ENCODE assay signal across 8 mouse cellular contexts in the genomic region with DNA sequence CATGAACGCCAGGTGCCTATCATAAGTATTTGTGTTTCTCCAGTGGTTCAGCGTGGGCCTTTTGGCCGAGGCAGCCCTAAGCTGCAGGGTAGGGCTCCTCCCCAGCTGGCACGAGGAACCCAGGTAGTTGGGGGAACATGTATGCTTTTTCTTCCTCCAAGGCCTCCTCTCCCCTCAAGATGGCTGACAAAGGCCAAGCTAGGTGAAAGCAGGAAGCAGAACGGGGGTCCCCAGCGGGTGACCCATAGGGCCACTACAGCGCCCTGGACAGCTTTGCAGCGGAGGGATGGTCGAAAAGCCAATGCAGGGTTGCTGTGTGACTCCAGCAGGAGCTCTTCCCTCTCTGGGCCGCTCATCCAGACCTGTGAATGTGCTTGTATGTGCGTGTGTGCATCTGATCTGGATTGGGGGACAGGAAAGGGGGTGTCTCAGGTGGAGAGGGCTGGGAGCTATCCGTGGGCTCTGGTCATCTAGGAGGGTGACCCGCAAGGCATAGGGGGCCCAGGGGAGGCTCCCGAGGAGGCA. TPM values are rescaled to one million over a fixed set of nuclear protein-coding genes. Genes with fewer than 3 reads are reported as not detected.
DNase-seq lines count a peak whose midpoint lies in the region; ATAC-seq and TF ChIP-seq lines count a peak whose summit lies in the region.

No protein-coding gene starts in this region.

- no peaks in the 10 kb centered on the region for H3K36me3 ChIP-seq in heart, embryonic 11.5 days (ENCODE audit: control insufficient read depth, insufficient read depth, low read length)
- peaks cover 14% of the 10 kb centered on the region; the same call in 1 of the 2 replicates for H3K36me3 ChIP-seq in ES-E14 (ENCODE audit: control insufficient read depth, insufficient read depth, low read length, poor library complexity, severe bottlenecking)

- H3K9ac ChIP-seq in heart, embryonic 11.5 days (ENCODE audit: low read depth, low read length), result peak overlapping the region; percentile 81
- peak overlapping the region; percentile 19 for H3K9ac ChIP-seq in ES-E14 (ENCODE audit: insufficient read depth, low read depth, low read length, poor library complexity, severe bottlenecking)

- peaks cover 17% of the 10 kb centered on the region for H3K4me1 ChIP-seq in heart, embryonic 11.5 days (ENCODE audit: control insufficient read depth, insufficient read depth, low read length)
- H3K4me1 ChIP-seq in ES-E14 (ENCODE audit: control insufficient read depth in 2 of 2, insufficient read depth in 2 of 2, low read length in 2 of 2, poor library complexity in 1 of 2), result peaks cover 5 to 20% of the 10 kb centered on the region in 2 experiments; a peak in 3 of 4 replicates

- in situ Hi-C loops in ES-E14 (cut with MboI; ENCODE audit: low sequenced_read_pairs in 2 of 2, unreplicated experiment in 2 of 2), result no loop called here

- 22% methylated on average over 14 of the region's 14 CpGs for WGBS in heart, embryonic 11.5 days (ENCODE audit: insufficient replicate concordance)

- peak overlapping the region; percentile 86 for H3K4me3 ChIP-seq in heart, embryonic 11.5 days (ENCODE audit: low read depth, low read length)
- peak overlapping the region; percentile 86 to 96 for H3K4me3 ChIP-seq in ES-E14 (ENCODE audit: insufficient read depth in 1 of 2, low read depth in 1 of 2, low read length in 2 of 2, poor library complexity in 1 of 2, severe bottlenecking in 1 of 2)

- H3K4me2 ChIP-seq in heart, embryonic 11.5 days, result peak overlapping the region; percentile 98

- DNase-seq in heart, postnatal 36 days, result no peak
- no peak for DNase-seq in ES-E14 (ENCODE audit: low read depth, low spot score)
- DNase-seq in layer of hippocampus, adult 9-11 months, result no peak
- no peak for DNase-seq in Muller cell, postnatal 12 days (ENCODE audit: inconsistent ontology term)
- DNase-seq in right cerebral cortex, postnatal 25 days, result no peak

- no peak for ATAC-seq in heart, embryonic 11.5 days (replicated peaks; ENCODE audit: insufficient number of reproducible peaks, low FRiP score, low TSS enrichment)
- peak; percentile 13 for ATAC-seq in granulocyte monocyte progenitor cell, adult 5-6 weeks (replicated peaks; ENCODE audit: poor library complexity, severe bottlenecking)
- peak; percentile 14; the same call in 1 of the 2 replicates for ATAC-seq in megakaryocyte, adult 5-6 weeks (ENCODE audit: poor library complexity, severe bottlenecking)

- 0 out of 2 replicates have a peak, but pooled peaks cover 4% of the 10 kb centered on the region for H3K27me3 ChIP-seq in heart, embryonic 11.5 days (ENCODE audit: control insufficient read depth, insufficient read depth, low read length)

- intact Hi-C loops in heart, postnatal 36 days (cut with DNase I), result loop anchor here (1.0 kb wide), 1 partner anchor 17 kb away; a partner anchor contains a TSS

- H3K9me3 ChIP-seq in heart, embryonic 11.5 days (replicated peaks; ENCODE audit: control insufficient read depth, low read length), result no peaks in the 10 kb centered on the region
- H3K9me3 ChIP-seq in ES-E14 (ENCODE audit: control insufficient read depth, insufficient read depth, low read depth, low read length), result no peaks in the 10 kb centered on the region

- H3K27ac ChIP-seq in heart, embryonic 11.5 days (ENCODE audit: low read depth, low read length), result no peak overlapping the region
- H3K27ac ChIP-seq in ES-E14 (ENCODE audit: insufficient read depth, low read depth, low read length, poor library complexity, severe bottlenecking), result no peak overlapping the region

TF ChIP-seq in ES-E14, 5 proteins besides CTCF, POLR2A, EP300 and RAD21:
- TF ChIP-seq HCFC1 (IDR thresholded peaks at IDR 0.05; ENCODE audit: borderline replicate concordance, insufficient read depth, low read length) (no peak), ZC3H11A (IDR thresholded peaks at IDR 0.05; ENCODE audit: borderline replicate concordance, low read depth, low read length) (no peak), ZNF384 (IDR thresholded peaks at IDR 0.05; ENCODE audit: low read depth, low read length) (no peak), CHD2 (IDR thresholded peaks at IDR 0.05; ENCODE audit: low read depth, low read length) (no peak), MAFK (IDR thresholded peaks at IDR 0.05; ENCODE audit: insufficient read depth, low read depth, low read length) (no peak)
TF ChIP-seq in ES-E14: peak in this region for 0.

RNA-seq across cellular contexts. Expression of a gene that starts 0.4 kb away (rescaled TPM):
- 7.3 and 8.4 TPM in 2 replicates for polyA plus RNA-seq in heart, embryonic 11.5 days (2014; fragmentation: Nextera tagmentation; extraction: Ambion mirVana)
- 1 to 10 TPM; 1.1 to 1.2 TPM for total RNA-seq in heart, postnatal 36 days (2021)
- 136 and 183 TPM in 2 replicates for total RNA-seq in ES-E14 (2012; rRNA removed)
- 18.7 and 23.7 TPM in 2 replicates for total RNA-seq in granulocyte monocyte progenitor cell, adult 5-6 weeks (2014; fragmentation: Nextera tagmentation)
- 13.9 and 18.5 TPM in 2 replicates for total RNA-seq in granulocyte monocyte progenitor cell, adult 5-6 weeks (2017)
- 1.3 and 2.5 TPM in 2 replicates for total RNA-seq in megakaryocyte, adult 5-6 weeks (2015)
- 2.8 and 3.6 TPM in 2 replicates for total RNA-seq in megakaryocyte, adult 5-6 weeks (2017)

RNA-seq across cellular contexts. Expression of a gene that starts 16.3 kb away (rescaled TPM):
- 53.6 and 61.3 TPM in 2 replicates for polyA plus RNA-seq in heart, embryonic 11.5 days (2014; fragmentation: Nextera tagmentation; extraction: Ambion mirVana)
- total RNA-seq in heart, postnatal 36 days (2021), result 10 to 100 TPM; 11.0 to 12.2 TPM
- total RNA-seq in ES-E14 (2012; rRNA removed), result 9.1 and 12.7 TPM in 2 replicates
- total RNA-seq in granulocyte monocyte progenitor cell, adult 5-6 weeks (2014; fragmentation: Nextera tagmentation), result 24.1 and 32.9 TPM in 2 replicates
- total RNA-seq in granulocyte monocyte progenitor cell, adult 5-6 weeks (2017), result 41.9 and 50.4 TPM in 2 replicates
- total RNA-seq in megakaryocyte, adult 5-6 weeks (2015), result 41.6 and 47.2 TPM in 2 replicates
- 30.3 and 34.1 TPM in 2 replicates for total RNA-seq in megakaryocyte, adult 5-6 weeks (2017)

RNA-seq across cellular contexts. Expression of a gene that starts 47.6 kb away (rescaled TPM):
- polyA plus RNA-seq in heart, embryonic 11.5 days (2014; fragmentation: Nextera tagmentation; extraction: Ambion mirVana), result not detected in 2 replicates
- not detected for total RNA-seq in heart, postnatal 36 days (2021)
- 0.27 TPM in 1 of 2 replicates, not detected in the other for total RNA-seq in ES-E14 (2012; rRNA removed)
- 0.28 TPM in 1 of 2 replicates, not detected in the other for total RNA-seq in granulocyte monocyte progenitor cell, adult 5-6 weeks (2014; fragmentation: Nextera tagmentation)
- total RNA-seq in granulocyte monocyte progenitor cell, adult 5-6 weeks (2017), result not detected in 2 replicates
- not detected in 2 replicates for total RNA-seq in megakaryocyte, adult 5-6 weeks (2015)
- total RNA-seq in megakaryocyte, adult 5-6 weeks (2017), result not detected in 2 replicates
